Mouse (Mus musculus): ENCODE data around the gene Slc2a2. TPM values are rescaled to one million over a fixed set of nuclear protein-coding genes. Genes with fewer than 3 reads are reported as not detected.

The Slc2a2 gene
- polyA plus RNA-seq, 1 experiment from 2014 or later, result not detected

DNA sequence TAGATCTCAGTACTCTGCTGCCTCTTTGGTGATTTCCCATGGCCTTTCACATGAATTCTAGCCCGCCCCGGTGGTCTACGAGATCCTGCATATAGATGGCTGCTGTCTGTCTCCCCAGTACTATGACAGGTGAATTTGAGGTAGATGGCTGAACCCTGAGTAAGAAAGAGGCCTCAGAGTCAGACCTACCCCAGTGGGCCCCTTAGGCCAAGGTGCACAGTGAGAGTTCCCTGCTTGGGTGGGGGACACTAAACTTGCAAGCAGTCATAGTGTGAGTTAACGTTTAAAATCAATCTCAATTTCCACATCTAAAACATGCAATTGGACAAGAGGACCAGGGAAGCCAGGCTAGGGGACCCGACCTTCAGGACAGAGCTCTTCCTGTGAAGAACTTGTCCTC lies 2.9 kb upstream of the Slc2a2 start:
- Histone ChIP-seq H3K27me3 (ENCODE audit: control insufficient read depth, insufficient read depth, low read length) (no peaks in the 10 kb centered on the region), H3K36me3 (ENCODE audit: control insufficient read depth, insufficient read depth, low read length) (no peaks in the 10 kb centered on the region), H3K4me2 (ENCODE audit: low read depth, severe bottlenecking) (no peak overlapping the region), H3K9ac (ENCODE audit: low read length) (no peak overlapping the region), H3K9me3 (ENCODE audit: control insufficient read depth, low read length) (no peaks in the 10 kb centered on the region), H3K27ac (replicated peaks; ENCODE audit: low read depth, low read length) (no peak overlapping the region), H3K4me1 (ENCODE audit: control insufficient read depth, insufficient read depth, low read length) (no peaks in the 10 kb centered on the region), H3K4me3 (ENCODE audit: low read depth, low read length) (no peak overlapping the region)
- DNase-seq (ENCODE audit: low spot score) (no peak), ATAC-seq (ENCODE audit: insufficient number of reproducible peaks, low FRiP score, low TSS enrichment, low read depth) (no peak)
- 92% methylated on average over 5 of the region's 5 CpGs for WGBS

- 70% methylated on average over 13 of the region's 13 CpGs for WGBS
- H3K27ac ChIP-seq (replicated peaks; ENCODE audit: low read depth, low read length), result no peak overlapping the region
Observed at GRCm38 (mm10) chr3:28695608-28696007, 2.1 kb upstream of the Slc2a2 start.

DNA sequence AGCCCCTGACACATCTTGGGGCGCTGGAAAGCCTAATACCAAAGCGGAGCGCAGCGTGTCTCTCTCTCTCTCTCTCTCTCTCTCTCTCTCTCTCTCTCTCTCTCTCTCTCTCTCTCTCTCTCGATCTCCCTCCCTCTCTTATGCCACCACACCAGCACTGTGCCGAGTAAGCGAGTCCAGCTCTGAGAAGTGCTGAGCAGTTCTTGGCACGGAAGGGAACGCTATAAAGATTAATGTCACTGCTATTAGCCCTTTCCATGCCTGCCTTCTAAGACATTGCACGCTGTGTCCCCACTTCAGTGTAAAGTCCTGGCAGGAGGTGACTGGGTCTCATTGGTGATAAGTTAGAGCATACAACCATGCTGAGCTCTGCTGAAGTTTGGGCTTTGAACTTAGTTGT lies 1.5 kb upstream of the Slc2a2 start:
- 68% methylated on average over 10 of the region's 10 CpGs for WGBS
- no peak overlapping the region for H3K4me3 ChIP-seq (ENCODE audit: low read depth, low read length)
- no peaks in the 10 kb centered on the region for H3K4me1 ChIP-seq (ENCODE audit: control insufficient read depth, insufficient read depth, low read length)
- H3K27ac ChIP-seq (replicated peaks; ENCODE audit: low read depth, low read length), result no peak overlapping the region
- no peaks in the 10 kb centered on the region for H3K9me3 ChIP-seq (ENCODE audit: control insufficient read depth, low read length)
- ATAC-seq (ENCODE audit: insufficient number of reproducible peaks, low FRiP score, low TSS enrichment, low read depth) (no peak), DNase-seq (ENCODE audit: low spot score) (no peak)
- H3K27me3 ChIP-seq (ENCODE audit: control insufficient read depth, insufficient read depth, low read length), result no peaks in the 10 kb centered on the region
- no peaks in the 10 kb centered on the region for H3K36me3 ChIP-seq (ENCODE audit: control insufficient read depth, insufficient read depth, low read length)
- no peak overlapping the region for H3K9ac ChIP-seq (ENCODE audit: low read length)
- no peak overlapping the region for H3K4me2 ChIP-seq (ENCODE audit: low read depth, severe bottlenecking)

More at GRCm38 (mm10) chr3:28695608-28696007, 2.1 kb upstream of the Slc2a2 start:
- Histone ChIP-seq H3K27me3 (ENCODE audit: control insufficient read depth, insufficient read depth, low read length) (no peaks in the 10 kb centered on the region), H3K9ac (ENCODE audit: low read length) (no peak overlapping the region), H3K9me3 (ENCODE audit: control insufficient read depth, low read length) (no peaks in the 10 kb centered on the region), H3K4me3 (ENCODE audit: low read depth, low read length) (no peak overlapping the region), H3K4me2 (ENCODE audit: low read depth, severe bottlenecking) (no peak overlapping the region), H3K4me1 (ENCODE audit: control insufficient read depth, insufficient read depth, low read length) (no peaks in the 10 kb centered on the region), H3K36me3 (ENCODE audit: control insufficient read depth, insufficient read depth, low read length) (no peaks in the 10 kb centered on the region)
- ATAC-seq (ENCODE audit: insufficient number of reproducible peaks, low FRiP score, low TSS enrichment, low read depth) (no peak), DNase-seq (ENCODE audit: low spot score) (no peak)

DNA sequence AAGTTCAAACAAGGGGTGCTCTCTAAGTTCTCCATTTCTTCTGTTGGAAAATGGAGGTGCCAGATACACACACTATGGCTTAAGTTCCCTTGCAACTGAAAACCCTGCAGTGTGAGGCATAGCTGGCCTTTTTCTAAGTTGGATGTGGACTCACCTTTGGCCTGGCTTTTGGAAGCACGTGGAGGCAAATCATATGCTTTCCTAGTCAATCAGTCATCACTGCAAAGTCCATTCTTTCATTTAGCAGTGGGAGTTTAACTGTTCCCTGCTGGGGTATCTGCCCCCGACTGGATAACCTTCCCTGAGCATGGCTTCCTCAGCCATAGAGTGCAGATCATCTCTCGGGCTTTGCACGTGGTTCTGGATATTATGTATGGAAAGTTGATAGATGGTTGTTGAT lies 1.9 kb downstream of the Slc2a2 start:
- ATAC-seq (ENCODE audit: insufficient number of reproducible peaks, low FRiP score, low TSS enrichment, low read depth) (no peak), DNase-seq (ENCODE audit: low spot score) (no peak)
- Histone ChIP-seq H3K9ac (ENCODE audit: low read length) (no peak overlapping the region), H3K9me3 (ENCODE audit: control insufficient read depth, low read length) (no peaks in the 10 kb centered on the region), H3K4me3 (ENCODE audit: low read depth, low read length) (no peak overlapping the region), H3K27me3 (ENCODE audit: control insufficient read depth, insufficient read depth, low read length) (no peaks in the 10 kb centered on the region), H3K4me1 (ENCODE audit: control insufficient read depth, insufficient read depth, low read length) (no peaks in the 10 kb centered on the region), H3K4me2 (ENCODE audit: low read depth, severe bottlenecking) (no peak overlapping the region), H3K36me3 (ENCODE audit: control insufficient read depth, insufficient read depth, low read length) (no peaks in the 10 kb centered on the region), H3K27ac (replicated peaks; ENCODE audit: low read depth, low read length) (no peak overlapping the region)
- 78% methylated on average over 4 of the region's 4 CpGs for WGBS

- no peak overlapping the region for H3K4me2 ChIP-seq (ENCODE audit: low read depth, severe bottlenecking)
- no peak overlapping the region for H3K4me3 ChIP-seq (ENCODE audit: low read depth, low read length)
- no peaks in the 10 kb centered on the region for H3K9me3 ChIP-seq (ENCODE audit: control insufficient read depth, low read length)
- H3K27ac ChIP-seq (replicated peaks; ENCODE audit: low read depth, low read length), result no peak overlapping the region
- no peaks in the 10 kb centered on the region for H3K4me1 ChIP-seq (ENCODE audit: control insufficient read depth, insufficient read depth, low read length)
- no peaks in the 10 kb centered on the region for H3K36me3 ChIP-seq (ENCODE audit: control insufficient read depth, insufficient read depth, low read length)
- no peak for ATAC-seq (ENCODE audit: insufficient number of reproducible peaks, low FRiP score, low TSS enrichment, low read depth)
- DNase-seq (ENCODE audit: low spot score), result no peak
- 70% methylated on average over 10 of the region's 10 CpGs for WGBS
- H3K9ac ChIP-seq (ENCODE audit: low read length), result no peak overlapping the region
- H3K27me3 ChIP-seq (ENCODE audit: control insufficient read depth, insufficient read depth, low read length), result no peaks in the 10 kb centered on the region
Observed at GRCm38 (mm10) chr3:28705522-28706137, 7.9 kb downstream of the Slc2a2 start.

DNA sequence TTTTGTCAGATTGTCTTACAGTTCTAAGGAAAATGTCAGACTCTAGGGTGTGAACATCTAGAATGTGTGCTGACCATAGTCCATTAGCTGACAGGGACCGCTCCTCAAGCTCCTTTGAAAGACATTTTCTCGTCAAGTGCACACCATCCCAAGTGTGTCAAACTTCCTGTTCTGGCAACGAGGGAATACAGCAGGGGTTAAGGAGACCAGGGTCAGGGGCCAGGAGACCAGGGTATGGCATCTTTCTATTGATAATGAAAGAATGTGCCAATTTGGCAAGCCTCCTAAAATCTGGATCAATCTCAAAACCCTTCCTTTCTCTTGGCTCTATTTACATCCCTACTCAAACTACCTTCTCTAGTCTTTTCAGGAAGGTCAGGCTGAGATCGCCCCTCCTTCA lies 9.0 kb downstream of the Slc2a2 start:
- no peak overlapping the region for H3K27ac ChIP-seq (replicated peaks; ENCODE audit: low read depth, low read length)
- no peak overlapping the region for H3K4me3 ChIP-seq (ENCODE audit: low read depth, low read length)
- DNase-seq (ENCODE audit: low spot score) (no peak), ATAC-seq (ENCODE audit: insufficient number of reproducible peaks, low FRiP score, low TSS enrichment, low read depth) (no peak)
- H3K27me3 ChIP-seq (ENCODE audit: control insufficient read depth, insufficient read depth, low read length), result no peaks in the 10 kb centered on the region
- H3K4me2 ChIP-seq (ENCODE audit: low read depth, severe bottlenecking), result no peak overlapping the region
- H3K4me1 ChIP-seq (ENCODE audit: control insufficient read depth, insufficient read depth, low read length), result no peaks in the 10 kb centered on the region
- H3K9ac ChIP-seq (ENCODE audit: low read length), result no peak overlapping the region
- H3K9me3 ChIP-seq (ENCODE audit: control insufficient read depth, low read length), result no peaks in the 10 kb centered on the region
- WGBS, result 75% methylated on average over 4 of the region's 4 CpGs
- no peaks in the 10 kb centered on the region for H3K36me3 ChIP-seq (ENCODE audit: control insufficient read depth, insufficient read depth, low read length)

DNA sequence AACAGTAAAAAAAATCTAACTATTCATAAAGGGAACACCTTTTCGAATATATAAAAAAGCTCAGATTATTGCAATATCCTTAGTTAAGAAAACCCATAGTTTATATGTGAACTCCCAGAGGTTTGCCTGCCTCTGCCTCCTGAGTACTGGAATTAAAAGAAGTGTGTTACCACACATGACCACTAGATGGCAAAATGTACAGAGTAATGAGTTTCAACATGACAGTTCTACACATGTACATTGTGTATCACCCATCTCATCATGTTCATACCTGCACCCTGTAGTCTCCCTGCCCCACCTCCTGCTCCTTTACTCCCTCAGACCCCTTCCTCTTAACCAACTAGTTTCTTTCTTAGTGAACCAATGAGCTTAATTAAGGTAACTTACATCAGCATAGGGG lies 12.0 kb downstream of the Slc2a2 start:
- H3K9ac ChIP-seq (ENCODE audit: low read length), result no peak overlapping the region
- DNase-seq (ENCODE audit: low spot score), result no peak

DNA sequence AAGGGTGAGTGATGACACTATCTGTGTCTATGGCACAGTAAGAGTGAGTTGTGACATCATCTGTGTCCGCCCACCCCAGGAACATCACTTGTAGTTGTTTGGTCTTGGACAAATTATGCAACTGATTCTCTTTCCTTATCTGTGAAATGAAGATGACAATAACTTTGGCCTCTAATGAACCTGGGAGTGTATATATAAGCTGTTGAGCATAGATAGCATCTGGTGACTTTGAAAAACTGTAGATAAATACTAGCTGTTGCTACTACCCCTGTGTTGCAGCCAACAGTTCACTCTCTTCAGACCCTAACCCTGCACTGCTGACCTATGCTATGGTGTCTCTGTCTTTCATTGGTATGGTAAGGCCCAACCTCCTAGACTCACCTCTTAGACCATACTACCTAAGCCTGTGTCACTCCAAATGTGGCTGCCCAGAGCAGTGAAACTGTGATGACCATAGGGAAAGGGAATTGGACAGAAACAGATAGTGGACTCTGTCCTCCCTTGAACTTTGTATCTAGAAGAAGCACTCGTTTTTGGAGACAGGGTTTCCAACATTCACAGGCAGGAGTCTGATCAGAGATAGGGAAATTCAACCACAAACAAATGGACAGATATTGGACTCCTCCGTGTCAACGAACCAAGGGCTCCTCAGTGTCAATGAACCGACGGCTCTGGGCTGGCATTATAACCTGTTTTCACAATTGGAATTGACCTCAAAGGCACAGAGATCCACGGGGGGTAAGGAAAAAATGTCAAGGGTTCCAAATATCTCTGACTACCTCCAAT lies 16.4 kb downstream of the Slc2a2 start:
- no peak overlapping the region for H3K4me3 ChIP-seq (ENCODE audit: low read depth, low read length)
- no peaks in the 10 kb centered on the region for H3K27me3 ChIP-seq (ENCODE audit: control insufficient read depth, insufficient read depth, low read length)
- H3K9me3 ChIP-seq (ENCODE audit: control insufficient read depth, low read length), result no peaks in the 10 kb centered on the region
- no peak overlapping the region for H3K9ac ChIP-seq (ENCODE audit: low read length)
- no peak overlapping the region for H3K27ac ChIP-seq (replicated peaks; ENCODE audit: low read depth, low read length)
- ATAC-seq (ENCODE audit: insufficient number of reproducible peaks, low FRiP score, low TSS enrichment, low read depth), result no peak
- no peak for DNase-seq (ENCODE audit: low spot score)
- no peaks in the 10 kb centered on the region for H3K36me3 ChIP-seq (ENCODE audit: control insufficient read depth, insufficient read depth, low read length)
- no peak overlapping the region for H3K4me2 ChIP-seq (ENCODE audit: low read depth, severe bottlenecking)
- 82% methylated on average over 7 of the region's 7 CpGs for WGBS
- H3K4me1 ChIP-seq (ENCODE audit: control insufficient read depth, insufficient read depth, low read length), result no peaks in the 10 kb centered on the region

More for the DNA sequence above, 12.0 kb downstream of the Slc2a2 start:
- WGBS, result 73% methylated on average over 1 of the region's 1 CpGs
- H3K4me2 ChIP-seq (ENCODE audit: low read depth, severe bottlenecking), result no peak overlapping the region
- no peaks in the 10 kb centered on the region for H3K4me1 ChIP-seq (ENCODE audit: control insufficient read depth, insufficient read depth, low read length)
- no peak overlapping the region for H3K27ac ChIP-seq (replicated peaks; ENCODE audit: low read depth, low read length)
- ATAC-seq (ENCODE audit: insufficient number of reproducible peaks, low FRiP score, low TSS enrichment, low read depth), result no peak
- H3K36me3 ChIP-seq (ENCODE audit: control insufficient read depth, insufficient read depth, low read length), result no peaks in the 10 kb centered on the region
- H3K9me3 ChIP-seq (ENCODE audit: control insufficient read depth, low read length), result no peaks in the 10 kb centered on the region
- no peaks in the 10 kb centered on the region for H3K27me3 ChIP-seq (ENCODE audit: control insufficient read depth, insufficient read depth, low read length)
- no peak overlapping the region for H3K4me3 ChIP-seq (ENCODE audit: low read depth, low read length)
